Mouse (Mus musculus): ENCODE measurements around the gene Galnt18. TPM values are rescaled to one million over a fixed set of nuclear protein-coding genes. Genes with fewer than 3 reads are reported as not detected.

The Galnt18 gene
- total RNA-seq, 2 experiments from 2014 or later: 53.8 to 55.0 TPM

DNA sequence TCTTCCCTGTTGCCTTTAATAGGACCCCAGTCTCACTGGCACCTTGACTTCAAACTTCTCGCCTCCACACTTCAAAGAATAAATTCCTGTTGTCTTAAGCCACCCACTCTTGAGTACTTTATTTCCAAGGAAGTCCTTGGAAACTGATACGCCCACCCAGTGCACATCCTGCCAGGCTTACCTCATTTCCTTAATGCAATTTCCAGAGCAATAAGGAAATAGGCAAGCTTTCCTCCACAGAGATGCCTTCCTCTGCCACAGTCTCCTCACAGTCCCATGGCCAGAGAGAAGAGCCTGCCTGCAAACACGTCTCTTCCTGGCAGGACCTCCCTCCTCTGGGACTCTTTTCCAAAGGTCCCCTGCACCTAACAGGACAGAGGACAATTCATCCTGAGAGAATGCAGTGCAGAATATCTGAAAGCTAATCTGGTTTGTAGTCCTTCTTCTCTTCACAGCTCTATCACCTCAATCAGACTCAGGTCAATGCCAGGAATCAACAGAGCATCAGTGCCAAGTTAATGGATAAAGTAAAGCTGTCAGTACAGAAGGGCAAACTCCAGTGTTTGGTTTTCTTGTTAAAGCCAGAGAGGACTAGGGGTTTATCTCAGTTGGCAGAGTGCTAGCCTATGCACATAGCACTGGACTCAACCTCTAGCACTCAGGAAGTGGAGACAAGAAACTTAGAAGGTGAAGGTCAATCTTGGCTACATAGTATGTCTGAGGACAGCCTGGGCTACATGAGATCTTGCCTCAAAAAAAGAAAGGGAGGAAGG lies 65.8 kb downstream of the Galnt18 start:
- no peak for DNase-seq

DNA sequence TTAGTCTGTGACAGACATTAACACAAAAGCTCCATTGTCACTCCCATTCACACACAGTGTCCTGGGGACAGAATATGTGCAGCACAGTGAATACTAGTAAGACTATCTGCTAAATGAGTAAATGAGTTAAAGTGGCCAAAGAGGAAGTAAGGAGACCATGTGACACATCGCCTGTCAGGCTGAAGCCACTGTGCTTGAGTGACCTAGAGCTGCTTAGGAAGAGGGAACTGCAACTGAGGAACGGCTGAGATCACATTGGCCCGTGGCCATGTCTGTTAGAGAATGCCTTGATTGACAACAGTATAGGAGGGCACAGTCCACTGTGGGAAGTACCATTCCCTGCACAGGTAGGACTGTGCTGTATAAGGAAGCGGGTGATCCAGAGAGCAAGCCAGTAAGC lies 67.0 kb downstream of the Galnt18 start:
- no peak for DNase-seq

DNA sequence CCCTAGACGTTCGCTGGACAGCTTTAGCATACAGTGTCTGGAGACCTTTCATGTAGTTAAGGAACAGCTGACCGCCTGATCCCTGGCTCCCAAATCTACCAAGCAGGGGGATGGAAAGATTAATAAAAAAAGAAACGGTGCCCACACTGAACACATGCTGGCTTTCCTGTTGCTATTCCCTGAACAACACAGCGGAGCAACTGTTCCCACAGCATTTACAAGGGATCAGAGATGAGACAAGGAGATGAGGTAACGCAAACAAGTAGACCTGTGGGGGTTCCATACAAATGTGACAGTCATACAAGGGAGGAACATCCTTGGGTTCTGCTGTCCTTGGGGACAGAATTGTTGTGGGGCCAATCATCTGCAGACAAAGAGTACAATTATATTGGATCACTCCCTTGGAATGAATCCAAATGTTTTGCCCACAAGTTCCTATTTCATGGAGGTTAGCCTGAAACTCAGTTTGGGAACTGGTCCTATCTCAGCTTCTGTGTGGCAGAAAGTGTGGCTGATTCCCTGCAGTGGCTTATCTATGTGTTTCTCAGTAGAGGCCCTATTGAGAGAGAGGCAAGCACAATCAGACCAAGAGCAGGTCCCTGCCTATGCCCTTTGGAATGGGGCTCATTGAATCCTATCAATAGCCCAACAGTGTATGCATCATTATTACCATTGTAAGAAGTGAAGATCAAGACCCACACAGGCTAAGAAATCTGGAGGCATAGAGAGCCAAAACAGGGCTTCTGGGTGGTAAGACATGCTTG lies 68.5 kb downstream of the Galnt18 start:
- no peak for DNase-seq

DNA sequence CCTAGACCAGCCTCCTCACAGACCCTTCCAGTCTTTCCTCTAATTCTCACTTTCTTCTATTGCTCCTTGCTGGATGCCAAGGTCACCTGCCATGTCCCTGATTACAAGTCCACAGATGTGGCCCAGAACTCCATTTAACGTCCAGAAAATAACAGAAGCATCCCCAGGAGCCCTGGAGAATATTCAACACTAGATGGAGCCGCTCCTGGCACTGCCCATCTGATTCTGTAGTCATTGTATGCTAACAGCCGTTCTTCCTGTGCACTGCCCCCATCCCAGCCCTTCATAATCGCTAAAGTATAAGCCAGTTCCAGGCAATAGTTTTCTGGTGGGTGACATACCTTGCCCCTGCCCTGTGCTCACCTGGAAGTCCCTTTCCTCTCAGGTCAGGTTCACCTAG lies 69.5 kb downstream of the Galnt18 start:
- DNase-seq: no peak

DNA sequence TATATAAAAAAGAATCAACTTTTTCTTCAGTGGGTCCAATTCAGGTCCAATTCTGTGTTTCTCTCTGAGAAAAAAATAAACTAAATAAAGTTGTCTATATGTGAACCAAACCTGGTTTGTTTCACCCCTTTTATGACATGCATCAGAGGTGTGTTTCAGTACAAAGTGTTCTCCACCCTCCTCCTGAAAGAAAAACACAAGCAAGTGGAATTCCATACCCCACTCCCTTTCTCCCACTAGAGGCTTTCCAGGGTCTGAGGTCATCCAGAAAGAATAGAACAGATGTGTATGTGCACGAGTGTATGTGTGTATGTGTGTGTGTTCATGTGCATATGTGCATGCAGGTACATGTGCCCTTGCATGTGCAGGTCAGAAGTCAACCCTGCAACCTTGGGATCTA lies 71.2 kb downstream of the Galnt18 start:
- DNase-seq: no peak

DNA sequence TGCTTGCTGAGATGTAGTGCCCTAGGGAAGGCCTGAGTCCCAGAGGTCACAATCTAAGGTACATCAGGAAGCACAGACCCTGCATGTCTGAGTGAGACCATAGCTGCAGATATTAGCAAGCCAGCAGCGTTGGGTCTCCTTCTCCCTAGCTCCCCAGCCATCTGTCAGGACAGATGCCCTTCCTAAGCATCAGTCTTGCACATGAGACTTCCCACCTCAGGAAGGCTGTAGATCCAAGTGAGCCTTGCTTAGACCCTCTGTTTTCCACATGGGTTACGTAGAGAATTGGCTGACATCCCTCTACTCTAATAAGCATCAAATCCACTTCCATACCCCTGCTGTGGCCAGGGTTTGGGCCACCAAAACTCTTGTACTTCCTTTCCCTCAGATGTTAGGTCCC lies 76.8 kb downstream of the Galnt18 start:
- DNase-seq: no peak

DNA sequence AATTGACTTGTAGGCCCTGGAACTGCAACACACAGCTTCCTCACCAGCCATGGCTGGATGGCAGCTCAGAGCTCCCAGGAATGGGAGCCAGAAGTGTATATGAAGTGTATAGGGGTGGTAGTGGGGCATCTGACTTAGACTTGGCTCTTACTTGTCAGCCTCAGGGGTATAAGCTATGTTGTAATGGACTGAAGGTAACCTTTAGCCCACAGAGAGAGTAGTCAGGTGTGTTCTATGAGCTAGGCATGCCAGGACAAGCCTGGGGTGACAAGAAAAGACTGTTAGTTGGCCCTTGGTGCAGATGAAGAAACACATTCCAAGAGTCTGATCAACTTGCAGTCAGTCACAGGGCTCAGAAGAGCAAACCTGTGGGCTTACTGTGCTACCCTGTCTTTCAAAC lies 78.0 kb downstream of the Galnt18 start:
- no peak for DNase-seq

DNA sequence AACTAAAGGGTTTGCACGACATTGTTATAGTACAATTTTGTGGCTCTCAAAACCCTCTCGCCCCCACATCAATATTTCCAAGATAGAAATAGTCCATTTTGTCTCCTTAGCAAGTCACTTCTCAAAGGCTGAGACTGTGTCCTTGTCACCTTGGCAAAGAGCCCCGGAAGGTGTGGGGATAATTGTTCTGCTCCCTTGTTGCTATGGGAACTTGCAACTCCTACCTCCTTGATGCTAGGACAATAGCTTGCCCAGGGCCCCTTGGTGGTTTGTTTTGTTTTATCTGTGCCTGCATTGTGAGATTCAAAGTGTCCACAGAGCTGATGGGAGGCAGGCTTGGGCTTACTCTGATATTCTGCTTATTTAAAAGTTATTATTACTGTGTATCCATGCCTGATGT lies 80.3 kb downstream of the Galnt18 start:
- no peak for DNase-seq

DNA sequence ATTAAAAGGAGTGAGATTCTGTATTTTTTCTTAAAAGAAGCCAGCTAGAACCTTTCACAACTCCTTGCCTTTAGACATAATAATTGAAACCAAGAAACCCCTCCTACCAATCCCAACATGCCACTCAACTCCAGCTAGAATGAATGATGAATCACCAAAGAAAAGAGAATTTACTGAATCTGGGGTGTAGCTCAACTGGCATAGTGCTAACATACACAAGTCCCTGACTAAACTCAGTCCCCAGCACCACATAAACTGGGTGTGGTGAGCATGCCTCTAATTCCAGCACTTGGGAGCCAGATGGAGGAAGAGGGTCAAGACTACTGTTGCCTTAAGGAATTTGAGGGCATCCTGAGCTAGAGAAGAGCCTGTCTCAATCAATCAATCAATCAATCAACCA lies 83.6 kb downstream of the Galnt18 start:
- DNase-seq: no peak

DNA sequence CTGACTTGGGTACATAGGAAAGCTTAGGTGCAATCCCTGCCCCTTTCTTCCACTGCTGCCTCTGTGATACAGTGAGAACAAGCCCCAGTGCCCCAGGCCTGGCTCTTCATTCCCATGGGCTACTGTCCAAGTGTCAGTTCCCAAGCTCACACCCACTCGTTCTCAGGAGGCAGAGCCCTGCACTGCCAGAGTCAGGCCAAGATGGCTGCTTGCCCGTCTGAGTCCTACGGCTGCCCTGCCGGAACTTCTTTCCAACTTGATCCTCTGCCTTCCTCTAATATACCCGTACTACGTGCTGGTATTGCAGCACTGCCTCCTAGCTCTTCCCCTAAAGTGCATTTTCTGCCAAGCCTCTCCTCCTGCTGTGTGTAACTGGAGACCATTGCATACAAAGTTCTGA lies 85.5 kb downstream of the Galnt18 start:
- no peak for DNase-seq

DNA sequence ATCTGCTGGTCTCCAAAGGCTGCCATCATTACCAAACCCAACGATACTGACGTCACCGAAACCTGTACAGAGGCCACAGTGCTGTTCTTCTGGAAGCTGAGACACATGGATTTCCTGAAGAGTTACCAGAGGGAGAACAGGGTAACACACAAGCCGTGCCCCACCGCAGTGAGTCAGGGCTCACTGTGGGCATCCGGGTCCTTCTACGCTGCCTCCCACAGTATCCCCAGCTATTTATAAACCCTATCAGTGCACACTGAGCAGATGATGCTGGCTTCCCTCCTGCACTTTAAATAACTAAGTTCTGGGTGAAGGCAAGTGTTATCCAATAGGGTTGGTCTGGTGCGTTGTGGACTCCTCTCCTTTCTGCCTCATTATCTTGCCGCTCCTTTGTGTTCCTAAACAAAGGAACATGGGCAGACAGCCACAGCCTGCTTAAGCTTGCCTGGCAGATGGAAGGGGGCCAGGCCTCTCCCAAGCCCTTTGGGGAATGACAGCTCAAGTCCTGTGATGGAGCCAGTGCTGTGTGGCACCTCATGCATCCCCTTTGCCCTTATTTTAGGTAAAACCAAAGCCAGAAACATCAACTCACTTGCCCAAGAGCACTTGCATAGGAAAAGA lies 87.0 kb downstream of the Galnt18 start:
- DNase-seq: peak; percentile 44 to 49

DNA sequence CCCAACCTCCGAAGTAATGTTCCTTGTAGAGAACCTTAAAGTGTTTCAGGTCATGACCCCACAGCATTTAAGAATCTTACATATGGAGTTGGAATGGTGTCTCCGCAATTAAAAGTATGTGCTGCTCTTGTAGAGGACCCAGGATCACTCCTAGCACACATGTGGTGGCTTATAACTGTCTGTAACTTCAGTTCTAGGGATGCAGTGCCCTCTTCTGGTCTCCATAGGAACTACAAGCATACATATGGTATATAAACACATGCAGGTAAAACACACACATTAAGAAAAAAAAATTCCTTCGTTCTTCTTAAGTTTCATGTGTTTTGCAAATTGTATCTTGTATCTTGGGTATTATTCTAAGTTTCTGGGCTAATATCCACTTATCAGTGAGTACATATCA lies 99.7 kb downstream of the Galnt18 start:
- no peak for DNase-seq

DNA sequence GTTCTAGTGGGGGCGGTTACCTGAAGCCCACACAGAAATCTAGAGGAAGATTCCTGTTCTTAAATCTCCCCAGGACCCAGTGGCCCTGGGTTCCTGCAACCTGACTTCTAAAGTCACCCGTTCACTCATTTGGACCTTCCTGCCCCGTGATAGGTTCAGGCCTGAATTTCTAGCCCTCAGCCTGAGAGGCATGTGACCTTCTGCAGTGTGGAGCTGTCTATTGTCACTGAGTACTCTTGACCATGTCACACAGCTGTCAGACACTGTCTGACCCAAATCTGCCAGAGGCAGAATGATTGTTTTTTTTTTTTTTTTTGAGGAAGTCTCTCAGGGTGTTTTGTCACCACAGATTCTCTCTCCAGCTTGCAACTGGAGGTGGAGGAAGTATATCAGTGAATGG lies 103.3 kb downstream of the Galnt18 start:
- DNase-seq: no peak

DNA sequence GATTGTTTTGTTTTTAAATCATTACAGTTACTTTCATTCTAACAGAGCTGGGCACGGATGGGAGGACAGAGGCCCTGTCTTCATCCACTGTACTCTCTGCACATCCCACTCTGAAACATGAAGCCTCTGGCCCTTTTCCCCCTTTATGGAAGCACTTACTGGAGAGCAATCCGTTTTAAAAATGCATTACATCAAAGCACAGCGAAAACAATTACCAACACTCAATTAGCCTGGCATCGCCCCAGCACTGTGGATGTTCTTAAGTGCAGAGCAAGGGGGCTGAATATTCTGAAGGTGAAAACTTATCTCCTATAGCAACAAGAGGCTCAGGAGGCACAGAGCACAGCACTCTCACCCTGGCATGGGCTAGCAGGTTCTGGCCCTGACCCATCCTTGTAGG lies 107.3 kb downstream of the Galnt18 start:
- DNase-seq: no peak

DNA sequence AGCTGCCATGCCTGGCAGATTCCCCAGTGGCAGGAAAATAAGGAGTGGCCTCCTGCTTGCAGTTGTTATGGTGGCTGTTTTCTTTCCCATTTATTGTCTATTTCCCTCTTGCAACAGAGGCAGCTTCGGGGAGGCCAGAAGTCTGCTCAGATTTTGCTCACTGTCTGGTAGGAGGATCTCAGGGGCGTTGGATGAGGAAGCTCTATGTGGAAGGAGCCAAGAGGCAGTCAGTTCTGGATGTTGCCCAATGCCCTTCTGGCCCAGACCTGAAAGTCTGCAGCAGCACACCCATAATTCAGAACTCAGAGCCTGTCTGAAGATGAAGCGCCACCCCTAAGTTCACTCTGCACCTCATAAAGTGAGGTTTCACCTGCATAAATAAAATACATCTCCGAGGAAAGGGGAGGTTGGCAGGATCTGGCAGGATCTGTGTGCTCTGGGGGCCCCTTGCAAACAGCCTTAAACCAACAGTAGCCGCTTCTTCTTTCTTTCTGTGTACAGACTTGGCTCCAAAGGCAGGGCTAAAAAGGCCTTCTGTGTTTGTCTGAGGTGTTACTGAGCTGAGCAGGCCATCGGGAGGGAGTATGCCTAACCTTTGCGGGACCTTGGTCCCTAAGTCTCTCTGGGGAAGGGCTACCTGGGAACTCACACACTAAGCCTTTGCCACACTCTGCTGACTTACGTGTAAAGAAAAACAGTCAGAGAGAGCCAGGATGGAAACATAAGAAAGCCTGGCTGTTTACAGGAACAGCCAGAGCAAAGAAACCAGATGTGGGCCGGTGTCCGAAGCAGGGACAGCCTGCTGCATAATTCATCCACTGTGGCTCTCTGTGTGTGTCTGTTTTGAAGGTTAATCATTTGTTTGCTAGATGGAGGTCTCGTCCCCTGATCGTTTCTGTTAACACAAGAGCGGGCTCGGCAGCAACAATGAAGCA lies 116.4 kb downstream of the Galnt18 start:
- no peak for DNase-seq

DNA sequence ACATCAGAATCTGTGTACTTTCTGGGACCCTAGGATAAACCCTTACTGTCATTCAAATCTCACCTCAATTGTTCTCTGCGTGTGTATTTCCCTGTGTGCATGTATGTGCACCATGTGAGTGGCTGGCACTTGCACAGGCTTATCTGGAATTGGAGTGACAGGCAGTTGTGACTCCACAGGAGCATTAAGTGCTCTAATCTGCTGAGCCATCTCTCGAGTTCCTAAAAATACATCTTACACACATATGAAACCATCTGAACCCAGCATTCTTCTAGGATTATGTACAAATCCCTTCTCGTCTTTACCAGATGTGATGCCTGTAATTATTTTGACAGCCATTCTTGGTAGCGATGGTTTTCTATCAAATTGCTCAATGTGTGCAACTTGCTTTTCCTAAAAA lies 121.2 kb downstream of the Galnt18 start:
- DNase-seq: no peak

DNA sequence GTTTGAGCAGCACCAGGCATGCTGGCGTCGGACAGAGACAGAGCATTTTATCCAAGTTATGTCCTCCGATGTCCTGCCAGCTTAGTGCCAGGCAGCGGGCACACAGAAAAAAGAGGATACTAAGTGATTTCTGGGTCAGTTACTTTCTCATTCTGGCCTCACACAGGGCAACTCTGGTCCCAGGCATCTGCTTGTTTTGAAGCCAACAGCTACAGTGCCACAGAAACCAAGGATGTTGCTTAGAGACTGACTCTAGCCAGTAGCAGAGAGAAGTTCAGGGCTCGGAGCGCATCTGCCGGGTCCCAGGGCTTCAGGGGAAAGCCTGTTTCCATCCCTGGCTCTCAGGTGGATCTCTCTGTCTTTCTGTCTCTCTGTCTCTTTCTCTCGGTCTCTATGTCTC lies 124.8 kb downstream of the Galnt18 start:
- no peak for DNase-seq

DNA sequence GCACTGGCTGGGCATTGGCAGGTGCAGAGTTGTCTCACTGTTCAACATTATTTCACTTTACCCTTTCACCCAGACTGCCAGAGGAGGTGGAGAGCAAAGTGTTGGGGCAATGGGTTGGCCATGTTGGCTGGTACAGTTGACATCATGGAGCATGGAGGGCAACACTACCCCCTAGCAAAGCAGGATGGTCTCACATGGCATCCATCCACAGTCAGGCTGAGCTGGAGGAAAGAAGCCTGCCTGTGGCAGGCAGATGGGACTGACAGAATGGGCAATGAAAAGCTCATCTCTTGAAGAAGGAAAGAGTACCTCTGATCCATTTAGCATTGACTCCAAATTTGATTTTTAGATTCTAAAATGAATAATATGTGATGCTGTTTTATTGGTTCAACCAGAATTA lies 125.3 kb downstream of the Galnt18 start:
- DNase-seq: no peak

DNA sequence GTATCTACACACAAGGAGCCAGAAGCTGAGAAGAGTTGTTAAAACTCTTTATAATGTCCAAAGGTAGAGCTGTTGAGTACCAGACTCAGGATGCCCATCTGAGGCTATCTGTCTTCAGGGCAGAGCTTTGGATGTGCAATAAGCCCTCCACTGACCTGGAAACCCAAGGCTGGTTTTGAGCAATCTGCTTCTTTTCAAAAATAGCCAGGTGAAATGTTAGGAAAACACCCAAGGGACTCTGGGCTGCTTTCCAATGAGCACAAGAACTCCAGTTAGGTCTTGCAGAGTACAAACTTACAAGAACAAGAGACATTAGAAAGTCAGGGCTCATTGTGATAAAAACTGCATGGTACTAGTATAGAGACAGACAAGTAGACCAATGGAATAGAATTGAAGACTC lies 135.4 kb downstream of the Galnt18 start:
- no peak for DNase-seq

DNA sequence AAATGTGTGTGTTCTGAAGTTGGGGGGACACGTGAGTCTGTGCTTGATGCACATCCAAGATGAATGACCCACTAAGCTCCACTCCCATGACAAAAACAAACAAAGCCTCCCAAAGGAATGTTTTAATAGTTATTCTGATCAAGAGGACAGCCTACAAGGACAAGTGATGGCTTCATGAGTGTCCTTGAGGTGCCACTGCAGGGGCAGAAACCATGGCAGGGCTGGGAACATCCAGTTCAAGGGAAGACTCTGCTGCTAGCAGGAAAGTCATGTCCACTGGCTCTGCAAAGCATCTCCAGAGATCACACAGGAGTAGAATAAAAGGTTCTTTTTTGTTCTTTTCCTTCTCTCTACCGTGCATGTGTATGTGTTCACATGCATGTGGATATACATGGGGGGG lies 140.9 kb downstream of the Galnt18 start:
- no peak for DNase-seq

DNA sequence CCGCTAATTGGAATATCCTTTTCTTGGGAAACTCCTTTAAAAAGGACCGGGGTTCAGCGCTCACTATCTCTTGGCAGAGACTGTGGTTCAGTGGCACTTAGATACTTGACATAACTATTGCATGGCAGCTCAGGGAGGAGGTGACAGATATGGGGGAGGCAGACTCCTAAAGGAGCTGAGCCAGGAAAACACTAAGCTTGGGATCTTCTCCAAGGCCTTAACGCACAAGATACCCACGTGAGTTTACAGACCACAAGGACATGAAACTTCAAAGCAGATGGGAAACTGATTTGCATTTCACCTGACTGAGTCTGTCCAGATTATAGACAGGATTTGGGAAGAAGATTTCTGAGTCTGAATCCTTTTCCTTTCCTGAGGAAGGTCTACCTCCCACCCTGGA lies 141.3 kb downstream of the Galnt18 start:
- no peak for DNase-seq

DNA sequence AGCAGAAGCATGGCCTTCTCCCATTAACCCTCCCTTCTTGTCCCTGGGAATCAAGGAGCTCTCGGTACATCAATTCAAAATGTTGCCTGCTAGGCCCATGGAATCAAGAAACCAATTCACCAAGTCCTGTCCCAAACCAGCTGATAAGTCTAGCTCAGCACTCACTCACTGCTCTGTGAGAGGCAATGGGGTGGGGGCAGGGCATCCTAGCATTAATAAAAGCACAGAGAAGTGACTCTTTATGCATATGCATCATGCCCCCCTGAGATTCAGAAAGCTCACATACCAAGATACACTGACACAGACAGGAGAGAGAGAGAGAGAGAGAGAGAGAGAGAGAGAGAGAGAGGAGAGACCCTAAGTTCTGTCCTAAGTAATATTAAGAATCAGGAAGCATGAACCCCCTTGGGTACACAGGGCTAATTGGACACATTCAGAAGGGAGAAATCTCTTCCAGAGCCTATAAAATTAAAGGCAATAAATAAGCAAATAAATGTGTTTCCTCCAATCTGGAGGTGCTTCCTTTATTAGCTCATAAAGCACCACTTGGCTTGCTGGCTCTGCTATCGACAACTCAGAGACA lies 141.8 kb downstream of the Galnt18 start:
- DNase-seq: no peak

All from layer of hippocampus, postnatal 36 days (tissue).